ENCODE assay signal across 27 mouse cellular contexts in the genomic region with DNA sequence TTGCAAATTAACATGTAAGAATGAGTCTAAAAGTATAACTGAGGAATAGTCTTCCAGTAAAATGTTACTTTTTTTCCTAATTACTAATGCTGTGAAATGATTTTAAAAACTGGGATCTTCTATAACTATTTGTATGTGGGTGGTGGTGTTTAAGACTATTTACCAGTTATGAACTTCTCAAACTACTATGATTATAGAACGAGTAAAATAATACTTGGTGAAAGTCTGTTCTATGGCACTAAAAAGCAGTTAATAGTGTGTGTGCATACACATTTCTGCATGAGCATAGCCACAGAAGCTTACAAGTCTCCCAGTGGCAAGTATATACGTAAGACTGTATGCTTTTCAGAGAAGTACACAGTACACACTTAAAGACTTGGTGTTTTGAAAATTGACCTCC. TPM values are rescaled to one million over a fixed set of nuclear protein-coding genes. Genes with fewer than 3 reads are reported as not detected.
DNase-seq lines count a peak whose midpoint lies in the region; ATAC-seq and TF ChIP-seq lines count a peak whose summit lies in the region.
"Had no signal": no experiment of that assay in that cellular context is flagged by ENCODE, and none has a peak within 500 bp of the region (broad histone marks: within the 10 kb centered on the region; RNA-seq: fewer than 3 reads in every experiment).

No protein-coding gene starts in this region.

- H3K9me3 ChIP-seq in erythroblast, embryonic 14.5 days (ENCODE audit: control insufficient read depth, low read length) = peaks cover 3% of the 10 kb centered on the region
- no peaks in the 10 kb centered on the region for H3K9me3 ChIP-seq in CH12.LX (replicated peaks; ENCODE audit: low read length)
- no peaks in the 10 kb centered on the region for H3K9me3 ChIP-seq in liver, embryonic 15.5 days (replicated peaks)
- no peaks in the 10 kb centered on the region for H3K9me3 ChIP-seq in midbrain, embryonic 13.5 days
- H3K9me3 ChIP-seq: embryonic facial prominence, embryonic 13.5 days; forebrain, embryonic 10.5 days; heart, embryonic 10.5 days; hindbrain, embryonic 10.5 days; hindbrain, embryonic 15.5 days had no signal

- peak overlapping the region; percentile 86 for H3K4me3 ChIP-seq in erythroblast, embryonic 14.5 days (replicated peaks)
- peak overlapping the region in 2 of 3 experiments; percentile 77 to 79 for H3K4me3 ChIP-seq in CH12.LX (replicated peaks in 1 of 3; ENCODE audit: low read depth in 2 of 3, low read length in 2 of 3, poor library complexity in 1 of 3)
- no peak overlapping the region for H3K4me3 ChIP-seq in liver, embryonic 15.5 days (replicated peaks)
- H3K4me3 ChIP-seq in midbrain, embryonic 13.5 days (replicated peaks) = no peak overlapping the region

- peak overlapping the region; percentile 36; the same call in 1 of the 2 replicates for H3K4me2 ChIP-seq in CH12.LX (ENCODE audit: insufficient read depth, low read depth, poor library complexity, severe bottlenecking)
- H3K4me2 ChIP-seq in liver, embryonic 15.5 days = peak overlapping the region; percentile 35; the same call in 1 of the 2 replicates
- H3K4me2 ChIP-seq in midbrain, embryonic 13.5 days (replicated peaks) = no peak overlapping the region

- H3K27ac ChIP-seq in CH12.LX (ENCODE audit: insufficient read depth, low read depth) = no peak overlapping the region
- H3K27ac ChIP-seq in liver, embryonic 15.5 days (replicated peaks) = 0 out of 2 replicates have a peak overlapping the region, but pooled peaks have one; percentile 24
- no peak overlapping the region for H3K27ac ChIP-seq in midbrain, embryonic 13.5 days

- TF ChIP-seq RAD21 in CH12.LX (IDR thresholded peaks at IDR 0.05; ENCODE audit: low read depth, low read length) = no peak

- TF ChIP-seq CTCF in CH12.LX (conservative IDR thresholded peaks at IDR 0.05 in 1 of 2, IDR thresholded peaks at IDR 0.05 in 1 of 2; ENCODE audit: low read depth in 2 of 2, low read length in 2 of 2) = no peak

- in situ Hi-C loops in CH12.LX (cut with MboI; ENCODE audit: low pct_ligation_motif_present, low pct_unique_long_range_greater_than_20kb, low sequenced_read_pairs) = no loop called here

- dilution Hi-C loops in CH12.LX (cut with MboI; ENCODE audit: extremely low pct_ligation_motif_present, extremely low pct_unique_long_range_greater_than_20kb, low sequenced_read_pairs) = no loop called here

- peaks cover 41% of the 10 kb centered on the region for H3K4me1 ChIP-seq in erythroblast, embryonic 14.5 days (ENCODE audit: control insufficient read depth)
- peaks cover 8 to 35% of the 10 kb centered on the region in 2 experiments for H3K4me1 ChIP-seq in CH12.LX (ENCODE audit: control insufficient read depth in 1 of 2, insufficient read depth in 2 of 2)
- H3K4me1 ChIP-seq in liver, embryonic 15.5 days (replicated peaks) = peaks cover 33% of the 10 kb centered on the region
- peaks cover 9% of the 10 kb centered on the region for H3K4me1 ChIP-seq in midbrain, embryonic 13.5 days (replicated peaks)

- WGBS in liver, embryonic 15.5 days (ENCODE audit: insufficient replicate concordance) = 67% methylated on average over 2 of the region's 2 CpGs
- WGBS in midbrain, embryonic 13.5 days = 90% methylated on average over 2 of the region's 2 CpGs

- no peak for TF ChIP-seq POLR2A in CH12.LX (IDR thresholded peaks at IDR 0.05; ENCODE audit: low read depth, low read length)

- peaks cover 25% of the 10 kb centered on the region for H3K36me3 ChIP-seq in erythroblast, embryonic 14.5 days (ENCODE audit: control insufficient read depth)
- peaks cover 6 to 14% of the 10 kb centered on the region in 2 experiments for H3K36me3 ChIP-seq in CH12.LX (replicated peaks in 1 of 2; ENCODE audit: control insufficient read depth in 1 of 2, insufficient read depth in 1 of 2, low read length in 1 of 2)
- H3K36me3 ChIP-seq in liver, embryonic 15.5 days (replicated peaks) = peaks cover 14% of the 10 kb centered on the region
- H3K36me3 ChIP-seq in midbrain, embryonic 13.5 days = no peaks in the 10 kb centered on the region
- H3K36me3 ChIP-seq: embryonic facial prominence, embryonic 13.5 days; hindbrain, embryonic 15.5 days had no signal

- no peaks in the 10 kb centered on the region for H3K27me3 ChIP-seq in erythroblast, embryonic 14.5 days (ENCODE audit: control insufficient read depth)
- H3K27me3 ChIP-seq in CH12.LX (replicated peaks) = no peaks in the 10 kb centered on the region
- no peaks in the 10 kb centered on the region for H3K27me3 ChIP-seq in liver, embryonic 15.5 days
- H3K27me3 ChIP-seq in midbrain, embryonic 13.5 days = no peaks in the 10 kb centered on the region
- H3K27me3 ChIP-seq: embryonic facial prominence, embryonic 13.5 days; hindbrain, embryonic 15.5 days had no signal

- no peak for ATAC-seq in erythroblast, adult 5-6 weeks (replicated peaks; ENCODE audit: low FRiP score, poor library complexity, severe bottlenecking)
- ATAC-seq in liver, embryonic 15.5 days (ENCODE audit: insufficient read depth) = no peak
- no peak for ATAC-seq in midbrain, embryonic 13.5 days
- ATAC-seq: forebrain, embryonic 14.5 days; intestine, embryonic 16.5 days had no signal

- TF ChIP-seq EP300 in CH12.LX (IDR thresholded peaks at IDR 0.05; ENCODE audit: low read length) = no peak

- DNase-seq in 3T3-L1 (ENCODE audit: low read depth, low spot score) (peak; percentile 22), CH12.LX (ENCODE audit: extremely low read depth) (no peak)
- no peak for DNase-seq in layer of hippocampus, postnatal 36 days
- no peak for DNase-seq in heart, postnatal 25 days (ENCODE audit: low spot score)
- DNase-seq: adrenal gland, adult 2 months; adrenal gland, postnatal 25 days; cerebellum, adult 11 months; cerebellum, adult 8-10 months; cerebellum, postnatal 25 days; gastrocnemius, adult 2 months; gastrocnemius, postnatal 25 days; heart, postnatal 10 days had no signal

- intact Hi-C loops in heart, postnatal 25 days (cut with DNase I) = loop anchor here (5.0 to 10.0 kb wide), 3 partner anchors 122 to 315 kb away; partner anchors contain the start of genes Cfl2 and Ppp2r3c

- peaks cover 33% of the 10 kb centered on the region for H3K79me2 ChIP-seq in CH12.LX (replicated peaks; ENCODE audit: control insufficient read depth, extremely low read depth, insufficient read depth, poor library complexity, severe bottlenecking)

- H3K9ac ChIP-seq in CH12.LX (ENCODE audit: insufficient read depth, low read depth) = peak overlapping the region; percentile 39; the same call in 1 of the 2 replicates
- no peak overlapping the region for H3K9ac ChIP-seq in liver, embryonic 15.5 days
- no peak overlapping the region for H3K9ac ChIP-seq in midbrain, embryonic 13.5 days (replicated peaks)

TF ChIP-seq in CH12.LX, 34 proteins besides CTCF, POLR2A, EP300 and RAD21:
- TF ChIP-seq SIN3A (IDR thresholded peaks at IDR 0.05; ENCODE audit: low read length) (no peak), MXI1 (IDR thresholded peaks at IDR 0.05; ENCODE audit: low read depth, low read length) (no peak), ZC3H11A (IDR thresholded peaks at IDR 0.05; ENCODE audit: low read depth, low read length) (no peak), JUND (conservative IDR thresholded peaks at IDR 0.05; ENCODE audit: low read depth, low read length) (no peak), MAFK (IDR thresholded peaks at IDR 0.05; ENCODE audit: insufficient replicate concordance, low read length) (no peak), USF1 (IDR thresholded peaks at IDR 0.05; ENCODE audit: low read depth, low read length) (no peak), IRF4 (IDR thresholded peaks at IDR 0.05; ENCODE audit: low read depth, low read length) (no peak), RCOR1 (conservative IDR thresholded peaks at IDR 0.05; ENCODE audit: low read depth, low read length) (no peak), NRF1 (IDR thresholded peaks at IDR 0.05; ENCODE audit: low read depth, low read length) (no peak), BHLHE40 (IDR thresholded peaks at IDR 0.05; ENCODE audit: low read depth, low read length) (no peak), POLR2AphosphoS2 (IDR thresholded peaks at IDR 0.05; ENCODE audit: low read depth, low read length) (no peak), USF2 (conservative IDR thresholded peaks at IDR 0.05; ENCODE audit: low read depth, low read length) (no peak), CHD1 (IDR thresholded peaks at IDR 0.05; ENCODE audit: low read depth, low read length) (no peak), MEF2A (IDR thresholded peaks at IDR 0.05; ENCODE audit: borderline replicate concordance, low read depth, low read length) (no peak), MYC (IDR thresholded peaks at IDR 0.05; ENCODE audit: low read depth, low read length) (no peak), GABPA (IDR thresholded peaks at IDR 0.05; ENCODE audit: insufficient replicate concordance, low read depth, low read length) (no peak), KAT2A (IDR thresholded peaks at IDR 0.05; ENCODE audit: insufficient replicate concordance, low read length) (no peak)
TF ChIP-seq in CH12.LX: peak in this region for 0.

RNA-seq across cellular contexts. Expression of gene Gm20403, which starts 0.8 kb away (rescaled TPM):
- 0.35 and 1.8 TPM in 2 replicates for polyA plus RNA-seq in erythroblast, embryonic 14.5 days (2012)
- not detected in 2 replicates for total RNA-seq in erythroblast, adult 5-6 weeks (2015; ENCODE audit: low replicate concordance)
- not detected in 2 replicates for total RNA-seq in erythroblast, adult 5-6 weeks (2017; ENCODE audit: low replicate concordance)
- not detected in 2 replicates for total RNA-seq in CH12.LX (2012; rRNA removed)
- not detected in 2 replicates for total RNA-seq in CH12.LX (2014; rRNA removed)
- polyA plus RNA-seq in CH12.LX (2012; ENCODE audit: insufficient read length, low read depth) = not detected in 2 replicates
- polyA plus RNA-seq in liver, embryonic 15.5 days (2015; fragmentation: Nextera tagmentation; extraction: Ambion mirVana) = not detected in 2 replicates
- not detected for total RNA-seq in layer of hippocampus, postnatal 36 days (2021)
- not detected in 2 replicates for polyA plus RNA-seq in midbrain, embryonic 13.5 days (2015; fragmentation: Nextera tagmentation; extraction: Ambion mirVana)
- not detected for total RNA-seq in heart, postnatal 25 days (2021)
- total RNA-seq: adrenal gland, adult 2 months; adrenal gland, postnatal 25 days; gastrocnemius, adult 2 months; gastrocnemius, postnatal 25 days; granulocyte monocyte progenitor cell, adult 5-6 weeks; heart, postnatal 10 days had no signal
- polyA plus RNA-seq: adrenal gland, adult 2 months; CD4-positive, CD25-positive, alpha-beta regulatory T cell, adult 4 months; cortical plate, adult 2 months; embryonic facial prominence, embryonic 13.5 days; forebrain, embryonic 10.5 days; forebrain, embryonic 14.5 days; heart, embryonic 10.5 days; heart, embryonic 14.5 days; hindbrain, embryonic 10.5 days; hindbrain, embryonic 15.5 days; intestine, embryonic 16.5 days had no signal

RNA-seq across cellular contexts. Expression of gene Baz1a, which starts 27.0 kb away (rescaled TPM):
- 2.9 and 3.1 TPM in 2 replicates for polyA plus RNA-seq in erythroblast, embryonic 14.5 days (2012)
- total RNA-seq in erythroblast, adult 5-6 weeks (2015; ENCODE audit: low replicate concordance) = 80.5 and 122 TPM in 2 replicates
- total RNA-seq in erythroblast, adult 5-6 weeks (2017; ENCODE audit: low replicate concordance) = 52.7 and 55.5 TPM in 2 replicates
- 41.7 and 51.2 TPM in 2 replicates for total RNA-seq in CH12.LX (2012; rRNA removed)
- total RNA-seq in CH12.LX (2014; rRNA removed) = 89.0 and 95.0 TPM in 2 replicates
- polyA plus RNA-seq in CH12.LX (2012; ENCODE audit: insufficient read length, low read depth) = 55.6 and 56.0 TPM in 2 replicates
- polyA plus RNA-seq in liver, embryonic 15.5 days (2015; fragmentation: Nextera tagmentation; extraction: Ambion mirVana) = 28.8 and 32.2 TPM in 2 replicates
- 1 to 10 TPM; 1.1 to 2.3 TPM for total RNA-seq in layer of hippocampus, postnatal 36 days (2021)
- polyA plus RNA-seq in midbrain, embryonic 13.5 days (2015; fragmentation: Nextera tagmentation; extraction: Ambion mirVana) = 16.0 and 21.8 TPM in 2 replicates
- total RNA-seq in heart, postnatal 25 days (2021) = 1 to 10 TPM; 6.8 to 8.6 TPM

Comparison
In these comparisons a context has a peak if more than half of its experiments do, and no peak if none do; other contexts are left out.
1. H3K4me3 ChIP-seq: peak in erythroblast, embryonic 14.5 days (single experiment) and CH12.LX (2 of 3); none in liver, embryonic 15.5 days (single experiment) and midbrain, embryonic 13.5 days (single experiment).
2. RNA of gene Baz1a, which starts 27.0 kb away (total RNA-seq): 52.7 to 122 TPM in erythroblast, adult 5-6 weeks and 41.7 to 95.0 TPM in CH12.LX; 6.8 to 8.6 TPM in heart, postnatal 25 days and 1.1 to 2.3 TPM in layer of hippocampus, postnatal 36 days; every median in the first group is over 4 times any median in the second.